Mouse (Mus musculus): ENCODE measurements around the gene B3gnt3.

GRCm38 (mm10) chr8:71670198-71670597, 31.4 kb downstream of the B3gnt3 start:
- TF ChIP-seq CTCF (IDR thresholded peaks at IDR 0.05; ENCODE audit: insufficient read depth, low read depth, low read length) (no peak), POLR2A (IDR thresholded peaks at IDR 0.05; ENCODE audit: insufficient read depth, low read depth, low read length) (no peak)
